Mouse (Mus musculus) G1E (cell line): ENCODE data around the gene Eef1a2. TPM values are rescaled to one million over a fixed set of nuclear protein-coding genes. Genes with fewer than 3 reads are reported as not detected.

Experiments used
- ATAC-seq: 2 replicates; pipeline ENCODE4 v1.8.0; 2016; ENCODE audit warnings: mild to moderate bottlenecking; ENCODE audit not compliant: insufficient number of reproducible peaks, poor library complexity, low FRiP score, severe bottlenecking; ENCODE audit errors: extremely low read depth
- DNase-seq: peaks from one replicate; pipeline ENCODE4 v3.0.0; 2012; ENCODE audit warnings: low spot score
- H3K27me3 ChIP-seq: 2 replicates; pipeline ENCODE4 v1.6.1; 2012; ENCODE audit warnings: mild to moderate bottlenecking, low read length, inconsistent platforms; ENCODE audit not compliant: insufficient read depth
- H3K36me3 ChIP-seq: replicated peaks from 2 replicates; pipeline ENCODE3; 2012; ENCODE audit warnings: mild to moderate bottlenecking, inconsistent platforms
- H3K4me1 ChIP-seq: 2 replicates; pipeline ENCODE4 v1.6.1; 2012; ENCODE audit warnings: low read depth, low read length, inconsistent platforms, mixed read lengths; ENCODE audit not compliant: insufficient read depth
- H3K4me3 ChIP-seq: 2 replicates; pipeline ENCODE4 v1.5.1; 2012; ENCODE audit warnings: low read depth, mild to moderate bottlenecking, inconsistent platforms, low read length, moderate library complexity, mixed read lengths
- H3K9me3 ChIP-seq: replicated peaks from 2 replicates; pipeline ENCODE4 v1.6.1; 2012; ENCODE audit warnings: inconsistent platforms
- CTCF ChIP-seq: IDR thresholded peaks from 2 replicates; pipeline ENCODE4 v1.5.1; 2012; ENCODE audit warnings: low read depth, low read length, inconsistent platforms, mixed read lengths
- GATA1 ChIP-seq: IDR thresholded peaks from 2 replicates; pipeline ENCODE4 v1.6.1; 2012; ENCODE audit warnings: borderline replicate concordance, low read length, inconsistent platforms, mixed read lengths
- GATA2 ChIP-seq: IDR thresholded peaks from 2 replicates; pipeline ENCODE4 v1.6.1; 2012; ENCODE audit warnings: low read depth, low read length, inconsistent platforms, borderline replicate concordance
- POLR2AphosphoS5 ChIP-seq: IDR thresholded peaks from 2 replicates; pipeline ENCODE4 v1.6.1; 2012; ENCODE audit warnings: low read depth, low read length, inconsistent platforms; ENCODE audit not compliant: insufficient replicate concordance
- TAL1 ChIP-seq: conservative IDR thresholded peaks from 2 replicates; pipeline ENCODE4 v1.6.1; 2012; ENCODE audit warnings: low read depth, low read length, inconsistent platforms, mixed read lengths
- polyA plus RNA-seq: library from polyadenylated mRNA; stranded (reverse); fragments of >175 nt; gene quantifications from 2 replicates; pipeline ENCODE4 v1.2.3, GENCODE M21; 2012
- total RNA-seq, 2 experiments: library from RNA; stranded (forward) in 1 of 2; stranded (reverse) in 1 of 2; fragments of 200-1000 nt in 1 of 2; fragments of >200 nt in 1 of 2; fragmentation: Nextera tagmentation in 1 of 2; gene quantifications; 2 replicates each; pipeline ENCODE4 v1.2.3; 2014 to 2017

The Eef1a2 gene
- total and polyA plus RNA-seq, 3 experiments: 0.05 TPM; not detected in 2

- TF ChIP-seq POLR2AphosphoS5 (no peak), TAL1 (no peak), GATA2 (no peak)
- H3K4me3 ChIP-seq: no peak overlapping the region
- DNase-seq: no peak
- no peak for ATAC-seq
- no peaks in the 10 kb centered on the region for H3K9me3 ChIP-seq
- H3K4me1 ChIP-seq: no peaks in the 10 kb centered on the region
- no peaks in the 10 kb centered on the region for H3K36me3 ChIP-seq
- peaks cover 9% of the 10 kb centered on the region; the same call in 1 of the 2 replicates for H3K27me3 ChIP-seq
Measured at GRCm38 (mm10) chr2:181159771-181160170, 3.0 kb upstream of the Eef1a2 start.

DNA sequence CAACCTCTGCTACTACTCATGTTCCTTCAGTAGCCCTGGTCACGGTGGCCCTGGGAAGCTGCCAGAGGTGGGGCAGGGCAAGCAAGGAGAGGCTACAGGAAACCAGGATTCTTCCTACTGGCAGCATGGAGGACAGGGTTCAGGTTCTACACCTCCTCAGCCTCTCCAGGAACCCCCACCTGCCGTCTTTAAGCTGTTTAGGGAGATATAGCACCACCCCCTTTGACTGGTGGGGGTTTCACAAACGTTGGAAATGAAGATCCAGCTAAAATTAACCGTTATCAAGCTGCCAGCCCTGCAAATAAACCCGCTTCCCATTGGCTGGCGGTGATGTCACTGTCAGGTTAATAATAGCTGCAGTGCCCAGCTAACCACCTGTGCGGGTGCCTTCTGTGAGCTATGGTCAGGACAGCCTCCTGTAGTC, 2.3 kb upstream of the Eef1a2 start:
- peaks cover 10% of the 10 kb centered on the region; the same call in 1 of the 2 replicates for H3K27me3 ChIP-seq
- no peak overlapping the region for H3K4me3 ChIP-seq
- DNase-seq (no peak), ATAC-seq (no peak)
- TF ChIP-seq POLR2AphosphoS5 (no peak), GATA2 (no peak), GATA1 (no peak), CTCF (no peak), TAL1 (no peak)
- H3K4me1 ChIP-seq: no peaks in the 10 kb centered on the region
- H3K36me3 ChIP-seq: no peaks in the 10 kb centered on the region
- no peaks in the 10 kb centered on the region for H3K9me3 ChIP-seq

DNA sequence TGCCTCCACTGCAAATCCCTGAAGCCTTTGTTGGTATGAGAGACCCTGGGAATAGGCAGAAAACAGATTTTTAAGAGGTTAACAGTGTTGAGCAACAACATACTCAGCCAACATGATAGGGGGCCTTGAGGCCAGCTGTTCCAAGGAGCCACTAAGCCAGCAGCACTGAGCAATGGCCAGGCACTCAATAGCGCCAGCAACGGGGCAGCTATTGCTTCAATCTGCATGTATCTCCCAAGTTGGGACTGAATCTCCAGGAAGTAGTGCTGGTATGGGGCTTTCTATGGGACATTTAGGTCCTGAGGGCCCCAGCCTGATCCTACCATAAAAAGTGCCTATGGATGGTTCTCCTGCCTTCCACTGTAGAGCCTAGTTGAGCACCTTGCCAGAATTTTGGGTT, 1.7 kb upstream of the Eef1a2 start:
- Histone ChIP-seq H3K4me3 (no peak overlapping the region), H3K4me1 (no peaks in the 10 kb centered on the region), H3K9me3 (no peaks in the 10 kb centered on the region), H3K27me3 (peaks cover 10% of the 10 kb centered on the region; the same call in 1 of the 2 replicates), H3K36me3 (no peaks in the 10 kb centered on the region)
- DNase-seq (no peak), ATAC-seq (no peak)
- TF ChIP-seq POLR2AphosphoS5: no peak
- TF ChIP-seq GATA2: no peak
- no peak for TF ChIP-seq GATA1
- no peak for TF ChIP-seq TAL1
- TF ChIP-seq CTCF: no peak

GRCm38 (mm10) chr2:181157716-181158302, 995 bp upstream of the Eef1a2 start:
- Histone ChIP-seq H3K27me3 (peaks cover 12% of the 10 kb centered on the region; the same call in 1 of the 2 replicates), H3K4me3 (no peak overlapping the region), H3K36me3 (no peaks in the 10 kb centered on the region), H3K9me3 (no peaks in the 10 kb centered on the region), H3K4me1 (no peaks in the 10 kb centered on the region)
- TF ChIP-seq POLR2AphosphoS5: no peak
- no peak for TF ChIP-seq TAL1
- TF ChIP-seq GATA1: no peak
- no peak for TF ChIP-seq GATA2
- TF ChIP-seq CTCF: no peak
- DNase-seq: no peak
- no peak for ATAC-seq

GRCm38 (mm10) chr2:181157180-181157579, 366 bp upstream of the Eef1a2 start:
- peaks cover 13% of the 10 kb centered on the region; the same call in 1 of the 2 replicates for H3K27me3 ChIP-seq
- no peak for DNase-seq
- H3K4me1 ChIP-seq: no peaks in the 10 kb centered on the region
- H3K4me3 ChIP-seq: no peak overlapping the region
- no peak for ATAC-seq
- TF ChIP-seq POLR2AphosphoS5 (no peak), GATA1 (no peak), CTCF (no peak), GATA2 (no peak), TAL1 (no peak)
- no peaks in the 10 kb centered on the region for H3K9me3 ChIP-seq
- no peaks in the 10 kb centered on the region for H3K36me3 ChIP-seq

DNA sequence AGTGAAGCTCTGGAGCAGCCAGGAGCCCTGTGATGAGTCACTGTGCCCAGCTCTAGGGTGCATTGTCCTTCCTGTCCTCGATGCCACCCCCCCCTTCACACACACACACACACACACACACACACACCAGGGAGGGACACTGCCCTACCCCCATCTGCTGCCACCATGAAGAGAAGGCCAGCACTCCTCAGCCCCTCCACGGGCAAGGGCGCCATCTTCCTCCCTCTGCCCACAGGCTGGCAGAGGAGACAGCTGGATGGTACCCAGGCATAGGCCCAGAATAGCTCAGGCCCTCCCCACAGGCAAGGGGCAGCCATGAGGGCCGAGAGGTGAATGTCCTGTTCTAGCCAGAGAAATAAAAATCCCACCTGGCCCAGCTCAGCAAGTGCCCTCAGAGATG, 1.0 kb downstream of the Eef1a2 start:
- peaks cover 13% of the 10 kb centered on the region; the same call in 1 of the 2 replicates for H3K27me3 ChIP-seq
- ATAC-seq: no peak
- DNase-seq: no peak
- H3K4me1 ChIP-seq: no peaks in the 10 kb centered on the region
- no peaks in the 10 kb centered on the region for H3K36me3 ChIP-seq
- no peaks in the 10 kb centered on the region for H3K9me3 ChIP-seq
- TF ChIP-seq GATA1 (no peak), POLR2AphosphoS5 (no peak), TAL1 (no peak), GATA2 (no peak), CTCF (no peak)
- no peak overlapping the region for H3K4me3 ChIP-seq

GRCm38 (mm10) chr2:181154831-181155415, 1.9 kb downstream of the Eef1a2 start:
- H3K4me3 ChIP-seq: no peak overlapping the region
- H3K4me1 ChIP-seq: no peaks in the 10 kb centered on the region
- no peaks in the 10 kb centered on the region for H3K9me3 ChIP-seq
- TF ChIP-seq CTCF (no peak), GATA1 (no peak), GATA2 (no peak), TAL1 (no peak), POLR2AphosphoS5 (no peak)
- H3K36me3 ChIP-seq: no peaks in the 10 kb centered on the region
- H3K27me3 ChIP-seq: peaks cover 13% of the 10 kb centered on the region; the same call in 1 of the 2 replicates
- DNase-seq (no peak), ATAC-seq (no peak)
